18 mouse cellular contexts compared by ENCODE assay signal in genomic region chr4:142439450-142440183, GRCm38 (mm10).
DNase-seq lines count a peak whose midpoint lies in the region; ATAC-seq lines count a peak whose summit lies in the region.
"Had no signal": no experiment of that assay in that cellular context is flagged by ENCODE, and none has a peak within 500 bp of the region (broad histone marks: within the 10 kb centered on the region; RNA-seq: fewer than 3 reads in every experiment).

No protein-coding gene starts in this region.

- no peak for DNase-seq in forebrain, embryonic 14.5 days (ENCODE audit: low spot score)
- DNase-seq in left cerebral cortex, postnatal 36 days (ENCODE audit: low spot score in 2 of 2): peak; percentile 9 to 26
- DNase-seq in left cerebral cortex, adult 11 months (ENCODE audit: low spot score): no peak
- DNase-seq in brain, adult 2 months (ENCODE audit: low read depth, low spot score): peak; percentile 58
- DNase-seq in cerebellum, adult 18-20 months: no peak
- DNase-seq: adrenal gland, adult 2 months; cerebellum, postnatal 25 days; heart, postnatal 14 days; liver, embryonic 13.5 days; thymus, postnatal 25 days had no signal

- intact Hi-C loops in left cerebral cortex, postnatal 36 days (cut with DNase I): no loop called here

- no peak overlapping the region for H3K4me3 ChIP-seq in forebrain, embryonic 14.5 days (ENCODE audit: low read depth, low read length)
- no peak overlapping the region for H3K4me3 ChIP-seq in forebrain, embryonic 16.5 days (replicated peaks; ENCODE audit: low read length)
- no peak overlapping the region for H3K4me3 ChIP-seq in midbrain, embryonic 16.5 days (ENCODE audit: low read depth, low read length)
- H3K4me3 ChIP-seq: embryonic facial prominence, embryonic 13.5 days; kidney, embryonic 15.5 days; liver, embryonic 13.5 days had no signal

- H3K9ac ChIP-seq in forebrain, embryonic 14.5 days (ENCODE audit: low read length): 0 out of 2 replicates have a peak overlapping the region, but pooled peaks have one; percentile 8
- H3K9ac ChIP-seq in forebrain, embryonic 16.5 days (replicated peaks; ENCODE audit: low read depth, low read length): no peak overlapping the region
- 0 out of 2 replicates have a peak overlapping the region, but pooled peaks have one; percentile 12 for H3K9ac ChIP-seq in midbrain, embryonic 16.5 days (ENCODE audit: low read depth, low read length)
- H3K9ac ChIP-seq: embryonic facial prominence, embryonic 13.5 days; kidney, embryonic 15.5 days; liver, embryonic 13.5 days had no signal

- no peaks in the 10 kb centered on the region for H3K27me3 ChIP-seq in forebrain, embryonic 14.5 days (replicated peaks; ENCODE audit: control insufficient read depth, insufficient read depth, low read length)
- H3K27me3 ChIP-seq in forebrain, embryonic 16.5 days (replicated peaks; ENCODE audit: control insufficient read depth, insufficient read depth, low read length): no peaks in the 10 kb centered on the region
- no peaks in the 10 kb centered on the region for H3K27me3 ChIP-seq in midbrain, embryonic 16.5 days (ENCODE audit: control insufficient read depth, insufficient read depth, low read depth, low read length)
- H3K27me3 ChIP-seq: embryonic facial prominence, embryonic 13.5 days; kidney, embryonic 15.5 days; liver, embryonic 13.5 days had no signal

- H3K9me3 ChIP-seq in forebrain, embryonic 14.5 days (replicated peaks; ENCODE audit: control insufficient read depth, low read length): no peaks in the 10 kb centered on the region
- H3K9me3 ChIP-seq in forebrain, embryonic 16.5 days (ENCODE audit: control insufficient read depth, low read length): no peaks in the 10 kb centered on the region
- no peaks in the 10 kb centered on the region for H3K9me3 ChIP-seq in midbrain, embryonic 16.5 days (replicated peaks; ENCODE audit: control insufficient read depth, low read length, poor library complexity, severe bottlenecking)
- H3K9me3 ChIP-seq: embryonic facial prominence, embryonic 13.5 days; kidney, embryonic 15.5 days; liver, embryonic 13.5 days had no signal

- WGBS in forebrain, embryonic 14.5 days: 62% methylated on average over 9 of the region's 9 CpGs
- WGBS in forebrain, embryonic 16.5 days: 58% methylated on average over 9 of the region's 9 CpGs
- WGBS in midbrain, embryonic 16.5 days: 54% methylated on average over 9 of the region's 9 CpGs

- H3K36me3 ChIP-seq in forebrain, embryonic 14.5 days (ENCODE audit: control insufficient read depth, insufficient read depth, low read length): no peaks in the 10 kb centered on the region
- H3K36me3 ChIP-seq in forebrain, embryonic 16.5 days (ENCODE audit: control insufficient read depth, insufficient read depth): no peaks in the 10 kb centered on the region
- H3K36me3 ChIP-seq in midbrain, embryonic 16.5 days (ENCODE audit: control insufficient read depth, insufficient read depth, low read length): no peaks in the 10 kb centered on the region
- H3K36me3 ChIP-seq: embryonic facial prominence, embryonic 13.5 days; kidney, embryonic 15.5 days; liver, embryonic 13.5 days had no signal

- peaks cover 16% of the 10 kb centered on the region for H3K4me1 ChIP-seq in forebrain, embryonic 14.5 days (ENCODE audit: control insufficient read depth, insufficient read depth, low read length)
- peaks cover 26% of the 10 kb centered on the region for H3K4me1 ChIP-seq in forebrain, embryonic 16.5 days (replicated peaks; ENCODE audit: control insufficient read depth, insufficient read depth, low read length)
- H3K4me1 ChIP-seq in midbrain, embryonic 16.5 days (ENCODE audit: control insufficient read depth, insufficient read depth, low read length): peaks cover 26% of the 10 kb centered on the region
- H3K4me1 ChIP-seq: liver, embryonic 13.5 days had no signal

- no peak overlapping the region for H3K27ac ChIP-seq in forebrain, embryonic 14.5 days (ENCODE audit: low read depth, low read length)
- no peak overlapping the region for H3K27ac ChIP-seq in forebrain, embryonic 16.5 days (ENCODE audit: low read length)
- H3K27ac ChIP-seq in midbrain, embryonic 16.5 days (ENCODE audit: low read length): no peak overlapping the region; the same call in 1 of the 2 replicates
- H3K27ac ChIP-seq: embryonic facial prominence, embryonic 13.5 days; kidney, embryonic 15.5 days; liver, embryonic 13.5 days; stomach, postnatal 0 days had no signal

- H3K4me2 ChIP-seq in forebrain, embryonic 14.5 days (ENCODE audit: low read length): no peak overlapping the region
- no peak overlapping the region for H3K4me2 ChIP-seq in forebrain, embryonic 16.5 days (ENCODE audit: low read length)
- H3K4me2 ChIP-seq in midbrain, embryonic 16.5 days (ENCODE audit: low read length): no peak overlapping the region
- H3K4me2 ChIP-seq: embryonic facial prominence, embryonic 13.5 days; heart, embryonic 11.5 days; kidney, embryonic 15.5 days; liver, embryonic 13.5 days had no signal

- peak; percentile 17; the same call in 1 of the 2 replicates for ATAC-seq in forebrain, embryonic 14.5 days
- no peak for ATAC-seq in forebrain, embryonic 16.5 days
- no peak for ATAC-seq in midbrain, embryonic 16.5 days
- ATAC-seq: inflammation-experienced regulatory T-cells, adult 6 months; lung, postnatal 0 days had no signal

Comparison
In these comparisons a context has a peak if more than half of its experiments do, and no peak if none do; other contexts are left out.
1. DNase-seq: peak in left cerebral cortex, postnatal 36 days (2 of 2) and brain, adult 2 months (single experiment); none in forebrain, embryonic 14.5 days (single experiment), left cerebral cortex, adult 11 months (single experiment) and cerebellum, adult 18-20 months (0 of 2).